Mouse (Mus musculus): ENCODE measurements around the gene Rnf5. TPM values are rescaled to one million over a fixed set of nuclear protein-coding genes. Genes with fewer than 3 reads are reported as not detected.

Gene Rnf5
- total RNA-seq (2021): 100 to 1,000 TPM in 1 of 2 experiments, 10 to 100 TPM in 1; 94.8 to 101 TPM

- peak; percentile 99 to 100 for DNase-seq (ENCODE audit: extremely low spot score in 1 of 2, low spot score in 2 of 2)
- intact Hi-C loops (cut with DNase I): no loop called here
Observed at GRCm38 (mm10) chr17:34603375-34604060, at the start of gene Rnf5. Gene Rnf5 (minus strand): TSS chr17:34603690.

DNA sequence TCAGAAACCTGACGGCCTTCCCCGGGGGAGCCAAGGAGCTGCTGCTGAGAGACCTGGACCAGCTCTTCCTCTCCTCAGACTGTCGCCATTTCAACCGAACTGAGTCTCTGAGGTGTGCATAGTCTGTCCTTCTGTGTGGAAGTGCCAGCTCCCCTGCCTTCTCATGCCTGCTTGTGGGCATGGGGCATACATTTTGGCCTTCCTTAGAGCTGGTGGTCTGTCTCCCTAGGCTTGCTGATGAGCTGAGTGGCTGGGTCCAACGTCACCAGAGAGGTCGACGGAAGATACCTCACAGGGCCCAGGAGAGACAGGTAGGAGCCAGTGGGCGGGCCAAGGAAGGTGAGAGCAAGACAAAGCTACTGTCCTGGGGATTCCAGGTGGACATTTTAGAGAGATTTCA is 49.5 kb upstream of the Rnf5 start:
- intact Hi-C loops (cut with DNase I): loop anchor here (5.0 kb wide), 2 partner anchors 59 to 184 kb away; partner anchors contain the start of genes Dxo and Stk19
- peak in 1 of 2 experiments; percentile 24 for DNase-seq (ENCODE audit: extremely low spot score in 1 of 2, low spot score in 2 of 2)

GRCm38 (mm10) chr17:34652546-34652945 is 49.1 kb upstream of the Rnf5 start:
- intact Hi-C loops (cut with DNase I): loop anchor here (5.0 kb wide), 2 partner anchors 60 to 185 kb away; partner anchors contain the start of genes Dxo and Stk19
- DNase-seq (ENCODE audit: extremely low spot score in 1 of 2, low spot score in 2 of 2): peak in 1 of 2 experiments; percentile 37

DNA sequence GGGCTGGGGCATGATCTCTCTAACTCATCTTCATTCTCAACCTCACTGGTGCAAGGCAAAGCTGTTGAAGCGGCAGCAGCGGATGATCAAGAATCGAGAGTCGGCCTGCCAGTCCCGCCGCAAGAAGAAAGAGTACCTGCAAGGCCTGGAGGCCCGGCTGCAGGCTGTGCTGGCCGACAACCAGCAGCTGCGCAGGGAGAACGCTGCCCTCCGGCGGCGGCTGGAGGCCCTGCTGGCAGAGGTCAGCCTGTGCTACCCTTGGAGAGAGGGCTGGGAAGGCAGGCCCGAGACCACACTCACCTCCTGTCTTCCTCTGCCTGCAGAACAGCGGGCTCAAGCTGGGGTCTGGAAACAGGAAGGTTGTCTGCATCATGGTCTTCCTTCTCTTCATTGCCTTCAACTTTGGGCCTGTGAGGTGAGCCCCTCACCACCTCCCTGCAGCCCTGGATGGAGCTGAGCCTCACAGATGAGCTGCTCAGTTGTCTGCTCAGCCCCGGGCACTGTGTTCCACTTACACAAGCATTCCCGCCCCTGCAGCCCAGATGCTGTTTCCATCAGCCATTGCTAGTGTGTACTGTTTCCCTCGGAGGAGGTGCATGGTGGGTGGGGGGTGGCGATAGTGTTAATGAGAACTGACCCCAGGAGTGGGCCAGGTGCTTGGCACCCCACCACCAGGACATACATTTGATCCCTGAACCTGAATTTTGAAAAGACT is 48.2 kb upstream of the Rnf5 start:
- intact Hi-C loops (cut with DNase I): loop anchor here (5.0 kb wide), 2 partner anchors 61 to 186 kb away; partner anchors contain the start of genes Dxo and Stk19
- peak in 1 of 2 experiments; percentile 74 for DNase-seq (ENCODE audit: extremely low spot score in 1 of 2, low spot score in 2 of 2)

DNA sequence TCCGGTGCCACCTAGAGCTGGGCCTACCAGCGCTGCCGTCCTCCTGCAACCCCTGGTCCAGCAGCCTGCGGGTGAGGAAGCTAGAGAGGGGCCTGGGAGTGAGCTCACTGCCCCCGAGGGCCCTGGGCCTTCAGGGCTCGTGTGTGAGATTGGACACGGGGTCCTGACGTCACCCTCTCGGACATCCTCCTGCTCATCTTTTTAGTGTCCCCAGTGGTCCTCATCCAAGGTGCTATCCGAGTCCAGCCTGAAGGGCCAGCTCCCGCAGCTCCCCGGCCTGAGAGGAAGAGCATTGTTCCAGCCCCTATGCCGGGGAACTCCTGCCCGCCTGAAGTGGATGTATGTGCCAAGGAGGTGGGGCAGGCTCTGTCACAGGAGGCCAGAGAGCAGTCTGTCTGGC is 47.3 kb upstream of the Rnf5 start:
- peak in 1 of 2 experiments; percentile 26 for DNase-seq (ENCODE audit: extremely low spot score in 1 of 2, low spot score in 2 of 2)
- intact Hi-C loops (cut with DNase I): loop anchor here (5.0 kb wide), 2 partner anchors 62 to 187 kb away; partner anchors contain the start of genes Dxo and Stk19

DNA sequence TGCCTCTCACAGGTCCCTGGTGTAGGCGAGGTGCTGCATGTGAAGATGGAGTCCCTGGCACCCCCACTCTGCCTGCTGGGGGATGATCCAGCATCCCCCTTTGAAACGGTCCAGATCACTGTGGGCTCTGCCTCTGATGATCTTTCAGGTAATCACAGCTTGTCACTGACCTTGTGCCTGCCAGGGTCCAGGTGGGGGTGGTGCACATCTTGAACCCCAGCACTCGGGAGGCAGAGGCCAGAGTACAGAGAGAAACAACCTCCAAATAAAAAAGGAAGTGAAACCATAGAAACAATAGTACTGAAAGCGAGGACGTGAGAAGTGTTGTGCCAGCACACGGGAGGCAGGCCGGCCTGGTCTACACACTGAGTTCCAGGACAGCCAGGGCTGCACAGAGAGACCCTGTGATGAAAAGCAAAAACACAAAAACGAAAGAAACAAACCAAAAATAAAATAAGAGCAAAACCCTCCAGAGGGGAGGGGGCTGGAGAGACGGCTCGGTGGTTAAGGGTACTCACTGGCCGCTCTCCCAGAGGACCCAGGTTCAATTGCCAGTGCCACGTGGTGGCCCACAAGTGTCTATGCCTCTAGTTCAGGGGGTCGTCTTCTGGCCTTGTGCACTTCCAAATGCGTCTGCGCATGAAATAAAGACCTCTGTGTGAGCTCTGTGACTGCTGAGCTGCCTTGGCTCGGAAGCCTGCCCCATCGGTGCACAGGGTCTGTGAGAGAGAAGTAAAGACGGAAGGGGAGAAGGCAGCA is 45.8 kb upstream of the Rnf5 start:
- peak in 1 of 2 experiments; percentile 37 for DNase-seq (ENCODE audit: extremely low spot score in 1 of 2, low spot score in 2 of 2)
- intact Hi-C loops (cut with DNase I): no loop called here

- no peak for DNase-seq (ENCODE audit: extremely low spot score in 1 of 2, low spot score in 2 of 2)
- intact Hi-C loops (cut with DNase I): no loop called here
Observed at GRCm38 (mm10) chr17:34648141-34648890, 44.8 kb upstream of the Rnf5 start.

DNA sequence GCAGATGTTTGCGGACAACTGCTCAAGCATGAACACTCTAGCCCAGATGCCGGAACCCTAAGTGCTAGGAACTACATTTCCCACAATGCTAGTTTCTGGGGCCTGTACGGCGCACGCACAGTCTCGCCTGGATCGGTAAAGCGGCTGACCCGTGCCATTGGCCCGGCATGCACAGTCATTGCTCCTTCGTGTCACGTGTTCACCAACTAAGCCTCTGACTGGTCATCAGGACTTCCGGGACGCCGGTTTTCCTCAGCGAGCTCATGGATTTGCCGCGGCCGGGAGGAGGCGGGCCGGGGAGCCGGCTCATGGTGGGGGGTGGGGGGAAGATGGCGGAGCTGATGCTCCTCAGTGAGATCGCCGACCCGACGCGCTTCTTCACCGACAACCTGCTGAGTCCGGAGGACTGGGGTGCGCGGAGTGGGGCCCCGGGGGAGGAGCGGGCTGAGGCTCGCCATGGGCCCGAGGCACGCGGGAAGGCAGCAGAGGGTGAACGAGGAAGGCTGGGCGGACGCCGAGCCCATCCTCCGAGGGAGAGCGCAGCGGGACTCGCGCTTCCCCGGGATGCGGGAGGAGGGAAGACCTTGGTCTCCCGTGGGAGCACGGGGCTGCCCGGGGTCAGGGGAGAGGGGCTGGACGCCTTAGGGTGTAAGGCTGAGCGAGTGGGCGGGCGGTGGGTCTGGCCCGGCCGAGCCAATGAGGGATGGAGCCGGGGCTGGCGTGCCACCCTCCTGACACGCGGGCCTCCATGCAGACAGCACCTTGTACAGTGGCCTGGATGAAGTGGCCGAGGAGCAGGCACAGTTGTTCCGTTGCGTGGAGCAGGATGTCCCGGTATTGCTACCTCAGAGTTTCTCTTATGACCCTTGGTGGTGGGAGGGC is 43.7 kb upstream of the Rnf5 start, which contains the start of gene Atf6b:
Atf6b (plus strand) TSS at position 241 of the 882 bp plus-strand sequence.
- intact Hi-C loops (cut with DNase I): no loop called here
- DNase-seq (ENCODE audit: extremely low spot score in 1 of 2, low spot score in 2 of 2): peak; percentile 97 to 99

DNA sequence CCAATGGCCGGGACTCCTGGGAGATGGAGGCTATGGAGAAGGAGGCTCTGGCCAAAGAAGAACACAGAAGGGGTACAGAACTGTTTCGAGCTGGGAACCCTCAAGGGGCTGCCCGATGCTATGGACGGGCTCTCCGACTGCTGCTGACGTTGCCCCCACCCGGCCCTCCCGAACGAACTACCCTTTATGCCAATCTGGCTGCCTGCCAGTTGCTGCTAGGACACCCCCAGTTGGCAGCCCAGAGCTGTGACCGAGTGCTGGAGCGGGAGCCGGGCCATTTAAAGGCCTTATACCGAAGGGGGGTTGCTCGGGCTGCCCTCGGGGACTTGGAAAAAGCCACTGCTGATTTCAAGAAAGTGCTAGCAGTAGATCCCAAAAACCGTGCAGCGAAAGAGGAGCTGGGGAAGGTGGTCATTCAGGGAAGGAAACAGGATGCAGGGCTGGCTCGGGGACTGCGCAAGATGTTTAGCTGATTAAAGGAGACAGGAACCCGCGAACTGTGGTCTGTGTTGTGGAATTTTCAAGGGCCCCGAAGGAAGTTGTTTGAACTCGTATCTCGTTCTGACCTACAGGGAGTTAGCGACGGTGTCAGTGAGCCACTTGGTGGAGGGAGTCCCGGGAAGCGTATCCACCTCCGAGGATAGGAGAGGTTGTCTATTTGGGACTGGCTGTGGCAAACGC is 42.5 kb upstream of the Rnf5 start:
- intact Hi-C loops (cut with DNase I): no loop called here
- no peak for DNase-seq (ENCODE audit: extremely low spot score in 1 of 2, low spot score in 2 of 2)

GRCm38 (mm10) chr17:34645256-34645829 is 41.9 kb upstream of the Rnf5 start:
- DNase-seq (ENCODE audit: extremely low spot score in 1 of 2, low spot score in 2 of 2): no peak

DNA sequence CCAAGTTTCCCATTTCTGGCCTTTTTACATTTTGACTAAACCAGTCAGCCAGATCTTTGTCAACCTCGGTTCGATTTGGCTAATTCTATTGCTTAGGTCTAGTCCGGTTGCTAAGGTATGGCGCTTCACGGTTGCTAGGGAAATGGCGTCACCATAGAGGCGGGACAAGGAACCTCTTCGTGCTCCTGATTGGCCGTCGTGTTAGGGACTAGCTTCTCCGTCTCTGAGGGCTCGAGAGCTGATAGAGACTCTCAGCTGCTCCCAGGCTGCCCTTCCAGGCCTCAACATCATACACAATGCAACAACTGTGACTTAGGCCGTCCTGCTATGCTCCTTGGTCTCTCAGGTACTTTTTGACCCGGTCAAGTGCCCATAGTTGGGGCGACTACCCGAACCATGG is 41.1 kb upstream of the Rnf5 start, which contains the start of gene Fkbpl:
Fkbpl (plus strand) TSS at position 157 of the 400 bp plus-strand sequence.
- intact Hi-C loops (cut with DNase I): no loop called here
- peak; percentile 94 to 98 for DNase-seq (ENCODE audit: extremely low spot score in 1 of 2, low spot score in 2 of 2)

More at GRCm38 (mm10) chr17:34645256-34645829, 41.9 kb upstream of the Rnf5 start:
- intact Hi-C loops (cut with DNase I): no loop called here

GRCm38 (mm10) chr17:34643944-34644343 is 40.5 kb upstream of the Rnf5 start:
- intact Hi-C loops (cut with DNase I): no loop called here
- DNase-seq (ENCODE audit: extremely low spot score in 1 of 2, low spot score in 2 of 2): no peak

DNA sequence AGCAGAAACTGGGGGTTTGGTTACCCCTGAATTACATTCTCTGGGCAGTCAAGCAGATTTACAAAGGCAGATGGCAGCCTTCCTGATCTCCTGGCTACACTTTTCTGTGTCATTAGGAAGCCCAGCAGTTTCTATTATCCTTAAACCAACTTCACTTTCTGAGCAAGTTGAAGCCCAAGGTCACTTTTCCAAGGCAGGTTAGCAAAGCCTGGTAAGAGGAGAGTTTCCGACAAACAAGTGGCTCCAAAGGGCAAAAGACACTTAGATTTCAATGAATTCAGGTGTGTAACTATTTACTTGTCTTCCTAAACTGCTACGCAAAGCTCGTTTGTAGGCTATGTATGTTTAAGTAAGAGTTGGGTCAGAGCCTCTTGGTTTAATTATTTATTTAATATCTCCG is 39.9 kb upstream of the Rnf5 start:
- intact Hi-C loops (cut with DNase I): no loop called here
- DNase-seq (ENCODE audit: extremely low spot score in 1 of 2, low spot score in 2 of 2): no peak

DNA sequence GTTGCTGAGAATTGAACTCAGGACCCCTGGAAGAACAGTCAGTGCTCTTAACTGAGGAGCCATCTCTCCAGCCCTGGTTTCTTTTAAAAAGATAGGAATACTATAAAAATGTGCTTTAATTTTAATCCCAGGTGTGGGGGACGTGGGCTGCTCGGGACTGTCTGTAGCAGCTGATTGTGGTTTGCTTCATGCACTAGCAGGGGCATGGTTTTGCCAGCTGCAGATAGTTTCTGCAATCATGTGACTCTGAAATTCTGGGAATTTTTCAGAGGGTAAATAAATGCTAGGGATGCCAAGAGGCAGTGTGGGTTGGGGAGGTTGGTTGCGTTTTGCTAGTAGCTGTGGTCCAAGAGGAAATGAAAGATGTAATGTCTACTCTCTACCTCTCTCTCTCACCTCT is 38.5 kb upstream of the Rnf5 start:
- no peak for DNase-seq (ENCODE audit: extremely low spot score in 1 of 2, low spot score in 2 of 2)
- intact Hi-C loops (cut with DNase I): no loop called here

DNA sequence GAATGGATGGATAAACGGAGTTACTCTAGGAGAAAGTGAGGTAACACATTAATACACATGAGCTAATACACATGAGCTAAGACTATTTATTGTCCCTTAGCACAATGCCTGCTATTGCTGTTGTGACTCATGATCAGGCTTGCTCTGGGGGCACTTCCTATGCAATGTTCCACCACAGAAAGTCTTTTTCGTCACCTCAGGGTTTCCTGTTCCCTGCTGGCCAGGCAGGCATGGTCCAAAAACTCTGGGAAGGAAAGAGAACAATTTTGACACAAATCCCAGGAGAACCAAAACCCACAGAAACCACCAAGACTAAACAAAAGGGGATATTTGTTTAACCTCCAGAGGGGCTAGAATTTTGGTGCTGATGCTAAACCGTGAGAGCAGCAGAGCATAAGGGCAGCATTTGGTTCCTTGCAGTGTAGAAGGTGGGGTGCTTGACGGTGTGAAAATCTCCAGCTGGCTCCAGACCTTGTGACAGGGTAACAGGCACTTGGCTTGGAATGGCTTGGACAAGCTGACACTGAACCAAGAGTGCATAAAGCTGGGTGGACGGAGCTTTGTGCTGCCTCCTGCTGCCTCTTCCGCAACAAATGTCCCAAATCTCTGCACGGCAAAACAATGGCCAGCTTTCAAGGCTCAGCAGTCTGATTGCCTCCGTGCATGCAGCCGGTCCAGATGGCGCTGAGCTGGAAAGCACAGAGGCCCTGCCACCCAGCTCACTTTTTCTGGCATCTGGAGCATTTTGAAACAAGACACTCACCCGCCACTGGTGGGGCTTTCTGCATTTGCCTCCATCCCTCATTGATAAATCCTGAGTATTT is 37.5 kb upstream of the Rnf5 start:
- intact Hi-C loops (cut with DNase I): no loop called here
- DNase-seq (ENCODE audit: extremely low spot score in 1 of 2, low spot score in 2 of 2): peak in 1 of 2 experiments; percentile 42
